In the genomic region with DNA sequence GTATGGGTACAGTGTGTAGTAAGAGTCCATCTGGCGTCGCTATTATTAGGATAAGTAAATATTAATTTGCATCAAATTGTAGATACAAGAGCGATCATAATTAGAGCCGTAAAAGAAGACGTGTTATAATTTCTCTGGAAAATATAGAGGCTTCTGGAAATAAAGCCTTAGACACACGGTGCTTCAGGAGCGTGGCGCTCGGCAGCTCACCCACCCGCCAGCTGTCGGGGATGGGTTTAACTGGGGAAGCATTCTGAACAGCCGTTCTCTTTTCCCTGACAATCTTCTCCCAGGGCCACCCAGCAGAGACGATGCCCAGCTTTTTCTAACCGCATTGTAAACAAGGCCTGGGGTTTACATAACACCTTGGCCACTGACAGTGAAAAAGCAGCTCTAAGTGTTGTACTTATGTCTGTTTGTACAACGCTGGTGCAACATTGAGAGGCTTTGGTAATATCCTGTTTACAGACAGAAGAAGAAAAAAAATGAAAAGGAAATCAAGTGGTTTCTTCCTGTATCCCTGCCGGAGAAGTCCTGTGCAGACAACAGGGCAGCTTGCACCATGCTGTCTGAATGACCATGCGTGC, we compare ENCODE assay signal across 12 mouse cellular contexts.
DNase-seq lines count a peak whose midpoint lies in the region; ATAC-seq and TF ChIP-seq lines count a peak whose summit lies in the region.
"Had no signal": no experiment of that assay in that cellular context is flagged by ENCODE, and none has a peak within 500 bp of the region (broad histone marks: within the 10 kb centered on the region; RNA-seq: fewer than 3 reads in every experiment).

No protein-coding gene starts in this region.

- 65% methylated on average over 17 of the region's 17 CpGs for WGBS in liver, postnatal 0 days (ENCODE audit: insufficient replicate concordance)
- 70% methylated on average over 17 of the region's 17 CpGs for WGBS in liver, embryonic 12.5 days (ENCODE audit: insufficient replicate concordance)
- 74% methylated on average over 17 of the region's 17 CpGs for WGBS in hindbrain, embryonic 13.5 days
- WGBS in kidney, embryonic 14.5 days, result 75% methylated on average over 17 of the region's 17 CpGs

- H3K9me3 ChIP-seq in liver, postnatal 0 days (ENCODE audit: low read length), result no peaks in the 10 kb centered on the region
- peaks cover 22% of the 10 kb centered on the region; the same call in 1 of the 2 replicates for H3K9me3 ChIP-seq in liver, embryonic 12.5 days (replicated peaks)
- H3K9me3 ChIP-seq in hindbrain, embryonic 13.5 days, result no peaks in the 10 kb centered on the region
- H3K9me3 ChIP-seq in kidney, embryonic 14.5 days (ENCODE audit: control insufficient read depth, low read length), result no peaks in the 10 kb centered on the region

- no peak overlapping the region for H3K27ac ChIP-seq in liver, postnatal 0 days (ENCODE audit: low read depth)
- H3K27ac ChIP-seq in liver, embryonic 12.5 days, result no peak overlapping the region
- no peak overlapping the region for H3K27ac ChIP-seq in hindbrain, embryonic 13.5 days
- no peak overlapping the region for H3K27ac ChIP-seq in kidney, embryonic 14.5 days (ENCODE audit: low read depth, low read length)
- H3K27ac ChIP-seq: liver, embryonic 14.5 days had no signal

- DNase-seq in liver, postnatal 0 days, result no peak
- DNase-seq in layer of hippocampus, postnatal 10 days (ENCODE audit: low spot score in 2 of 2), result peak; percentile 19 to 41
- DNase-seq in lung, adult 18-20 months, result peak; percentile 35 to 65
- peak; percentile 70 to 84 for DNase-seq in right cerebral cortex, postnatal 36 days (ENCODE audit: low spot score in 2 of 2)
- DNase-seq in spleen, postnatal 4 days (ENCODE audit: low spot score in 2 of 2), result no peak
- DNase-seq: gastrocnemius, postnatal 10 days; heart, postnatal 4 days had no signal

- no peaks in the 10 kb centered on the region for H3K36me3 ChIP-seq in liver, postnatal 0 days (replicated peaks; ENCODE audit: insufficient read depth, low read length)
- no peaks in the 10 kb centered on the region for H3K36me3 ChIP-seq in liver, embryonic 12.5 days
- no peaks in the 10 kb centered on the region for H3K36me3 ChIP-seq in hindbrain, embryonic 13.5 days
- no peaks in the 10 kb centered on the region for H3K36me3 ChIP-seq in kidney, embryonic 14.5 days (ENCODE audit: control insufficient read depth, insufficient read depth, low read length)

- no peaks in the 10 kb centered on the region for H3K4me1 ChIP-seq in liver, postnatal 0 days (ENCODE audit: insufficient read depth)
- H3K4me1 ChIP-seq in liver, embryonic 12.5 days, result no peaks in the 10 kb centered on the region
- 0 out of 2 replicates have a peak, but pooled peaks cover 8% of the 10 kb centered on the region for H3K4me1 ChIP-seq in hindbrain, embryonic 13.5 days (replicated peaks)
- H3K4me1 ChIP-seq in kidney, embryonic 14.5 days (ENCODE audit: control insufficient read depth, insufficient read depth, low read length), result no peaks in the 10 kb centered on the region

- H3K4me3 ChIP-seq in liver, postnatal 0 days (ENCODE audit: low read depth, low read length), result no peak overlapping the region
- H3K4me3 ChIP-seq in liver, embryonic 12.5 days, result no peak overlapping the region
- H3K4me3 ChIP-seq in hindbrain, embryonic 13.5 days, result no peak overlapping the region
- H3K4me3 ChIP-seq in kidney, embryonic 14.5 days (ENCODE audit: low read length), result no peak overlapping the region

- peak; percentile 62 for ATAC-seq in liver, postnatal 0 days
- ATAC-seq in liver, embryonic 12.5 days, result no peak
- ATAC-seq in hindbrain, embryonic 13.5 days (ENCODE audit: low FRiP score), result no peak
- ATAC-seq in kidney, embryonic 14.5 days (ENCODE audit: low FRiP score, low TSS enrichment), result no peak
- ATAC-seq: Patski had no signal

- TF ChIP-seq CTCF in liver, postnatal 0 days (IDR thresholded peaks at IDR 0.05; ENCODE audit: low read depth), result no peak

- no peak overlapping the region for H3K9ac ChIP-seq in liver, postnatal 0 days (replicated peaks)
- H3K9ac ChIP-seq in liver, embryonic 12.5 days, result no peak overlapping the region
- no peak overlapping the region for H3K9ac ChIP-seq in hindbrain, embryonic 13.5 days
- H3K9ac ChIP-seq in kidney, embryonic 14.5 days (ENCODE audit: low read depth, low read length), result no peak overlapping the region
- H3K9ac ChIP-seq: liver, embryonic 14.5 days had no signal

- H3K27me3 ChIP-seq in liver, postnatal 0 days (ENCODE audit: insufficient read depth, low read length), result no peaks in the 10 kb centered on the region
- no peaks in the 10 kb centered on the region for H3K27me3 ChIP-seq in liver, embryonic 12.5 days (replicated peaks)
- H3K27me3 ChIP-seq in hindbrain, embryonic 13.5 days, result no peaks in the 10 kb centered on the region
- H3K27me3 ChIP-seq in kidney, embryonic 14.5 days (ENCODE audit: control insufficient read depth, insufficient read depth, low read length), result no peaks in the 10 kb centered on the region
- H3K27me3 ChIP-seq: Patski had no signal

- H3K4me2 ChIP-seq in liver, postnatal 0 days (ENCODE audit: low read depth, low read length), result no peak overlapping the region
- H3K4me2 ChIP-seq in liver, embryonic 12.5 days, result no peak overlapping the region
- no peak overlapping the region for H3K4me2 ChIP-seq in hindbrain, embryonic 13.5 days
- no peak overlapping the region for H3K4me2 ChIP-seq in kidney, embryonic 14.5 days (replicated peaks; ENCODE audit: low read depth, low read length)

- no peak for TF ChIP-seq EP300 in liver, postnatal 0 days (IDR thresholded peaks at IDR 0.05; ENCODE audit: low read depth)

Comparison
In these comparisons a context has a peak if more than half of its experiments do, and no peak if none do; other contexts are left out.
1. DNase-seq: peak in layer of hippocampus, postnatal 10 days (2 of 2), lung, adult 18-20 months (2 of 2) and right cerebral cortex, postnatal 36 days (2 of 2); none in liver, postnatal 0 days (single experiment) and spleen, postnatal 4 days (0 of 2).